Mouse (Mus musculus) intestine, postnatal 0 days (tissue): ENCODE measurements at regions not wholly inside any gene's neighbourhood (a gene's known extent, or its start where the extent isn't known, plus 50 kb on each side); places are given as distances from the start of the nearest gene placed in this dataset.

ENCODE experiments used
- ATAC-seq: fragments of 200-750 bp; cut with Nextera tagmentation; 2 replicates; pipeline ENCODE4 v1.8.0; 2017; ENCODE audit warnings: mild to moderate bottlenecking, moderate TSS enrichment, moderate library complexity
- H3K27ac ChIP-seq: fragments of 300-500 bp; sonication (generic); 2 replicates; pipeline ENCODE4 v1.5.1; 2014; ENCODE audit warnings: mild to moderate bottlenecking, low read depth, low read length, moderate library complexity
- H3K27me3 ChIP-seq: fragments of 300-500 bp; sonication (generic); replicated peaks from 2 replicates; pipeline ENCODE4 v1.6.1; 2014; ENCODE audit warnings: low read length, mixed read lengths; ENCODE audit not compliant: control insufficient read depth, insufficient read depth
- H3K36me3 ChIP-seq: fragments of 300-500 bp; sonication (generic); 2 replicates; pipeline ENCODE4 v1.6.1; 2014; ENCODE audit warnings: mild to moderate bottlenecking, moderate library complexity; ENCODE audit not compliant: control insufficient read depth, insufficient read depth
- H3K4me1 ChIP-seq: fragments of 300-500 bp; sonication (generic); replicated peaks from 2 replicates; pipeline ENCODE4 v1.6.1; 2014; ENCODE audit warnings: antibody characterized with exemption, low read length, mixed read lengths; ENCODE audit not compliant: control insufficient read depth, insufficient read depth
- H3K4me2 ChIP-seq: fragments of 300-500 bp; sonication (generic); replicated peaks from 2 replicates; pipeline ENCODE4 v1.6.1; 2014; ENCODE audit warnings: low read depth, mild to moderate bottlenecking, moderate library complexity
- H3K4me3 ChIP-seq: fragments of 300-500 bp; sonication (generic); 2 replicates; pipeline ENCODE4 v1.5.1; 2014; ENCODE audit warnings: low read depth, low read length
- H3K9ac ChIP-seq: fragments of 300-500 bp; sonication (generic); 2 replicates; pipeline ENCODE4 v1.6.1; 2014; ENCODE audit warnings: mild to moderate bottlenecking, low read depth, low read length
- H3K9me3 ChIP-seq: fragments of 300-500 bp; sonication (generic); 2 replicates; pipeline ENCODE4 v1.6.1; 2016; ENCODE audit warnings: mixed run types; ENCODE audit not compliant: control insufficient read depth
- CTCF ChIP-seq: sonication (generic); IDR thresholded peaks from 2 replicates; pipeline ENCODE4 v1.5.1; 2016; ENCODE audit warnings: low read depth, mild to moderate bottlenecking, control low read depth, antibody characterized with exemption, moderate library complexity
- WGBS: fragments of 180-500 bp; shearing (Covaris S2); extraction: QIAGEN DNeasy Blood & Tissue Kit; methylation state at CpG from one replicate; pipeline ENCODE4 v1.1.7; 2014; 5-methylcytosine and 5-hydroxymethylcytosine counted together

DNA sequence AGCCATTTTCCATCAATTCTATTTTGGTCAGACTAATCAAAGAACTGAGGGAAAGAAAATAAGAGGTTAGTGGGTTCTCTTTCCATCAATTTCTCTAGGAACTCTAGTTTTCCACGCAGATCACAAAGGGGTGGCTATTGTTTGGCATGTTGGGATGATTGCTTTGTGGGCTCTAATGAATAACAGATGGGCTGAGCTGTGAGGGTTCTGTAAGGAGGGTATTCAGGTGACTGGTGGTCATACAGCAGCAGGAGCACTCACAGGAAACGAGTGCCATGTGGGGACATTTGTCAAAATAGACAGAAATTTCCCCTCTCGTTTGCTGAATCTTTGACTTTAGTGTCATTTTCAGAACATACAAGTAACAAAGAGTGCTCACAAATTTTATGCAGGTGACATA, 134.9 kb upstream of the Brinp3 start:
- Histone ChIP-seq H3K4me3 (no peak overlapping the region), H3K27me3 (no peaks in the 10 kb centered on the region), H3K4me1 (no peaks in the 10 kb centered on the region), H3K9ac (no peak overlapping the region), H3K4me2 (no peak overlapping the region), H3K9me3 (no peaks in the 10 kb centered on the region), H3K36me3 (no peaks in the 10 kb centered on the region), H3K27ac (no peak overlapping the region)
- TF ChIP-seq CTCF: no peak
- 51% methylated on average over 3 of the region's 3 CpGs for WGBS
- ATAC-seq: no peak

DNA sequence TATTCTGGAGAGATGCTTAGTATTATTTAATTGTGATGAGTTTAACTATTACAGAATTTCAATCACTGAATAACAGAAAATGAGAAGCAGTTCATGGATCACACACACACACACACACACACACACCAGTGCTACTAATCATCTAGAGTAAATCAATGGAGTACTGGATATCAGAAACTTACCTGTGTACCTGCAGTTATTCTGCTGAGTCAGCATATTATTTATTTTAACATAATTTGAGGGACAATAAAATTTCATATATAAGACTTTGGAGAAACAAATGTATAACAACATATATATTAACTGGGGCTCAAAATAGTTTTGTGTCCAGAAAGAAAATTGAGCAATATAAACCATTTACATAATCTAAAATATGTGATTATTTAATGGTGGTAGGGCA, 134.4 kb upstream of the Brinp3 start:
- H3K4me3 ChIP-seq: no peak overlapping the region

GRCm38 (mm10) chr1:146363777-146364176, 130.8 kb upstream of the Brinp3 start:
- TF ChIP-seq CTCF: no peak
- Histone ChIP-seq H3K4me3 (no peak overlapping the region), H3K4me1 (no peaks in the 10 kb centered on the region), H3K4me2 (no peak overlapping the region), H3K9ac (no peak overlapping the region), H3K27me3 (no peaks in the 10 kb centered on the region), H3K27ac (no peak overlapping the region), H3K36me3 (no peaks in the 10 kb centered on the region), H3K9me3 (no peaks in the 10 kb centered on the region)
- ATAC-seq: no peak
- 80% methylated on average over 2 of the region's 2 CpGs for WGBS

More for the DNA sequence above, 134.4 kb upstream of the Brinp3 start:
- H3K9ac ChIP-seq: no peak overlapping the region
- no peak for ATAC-seq
- no peak for TF ChIP-seq CTCF
- no peak overlapping the region for H3K27ac ChIP-seq
- H3K36me3 ChIP-seq: no peaks in the 10 kb centered on the region
- no peaks in the 10 kb centered on the region for H3K27me3 ChIP-seq
- H3K4me1 ChIP-seq: no peaks in the 10 kb centered on the region
- H3K9me3 ChIP-seq: no peaks in the 10 kb centered on the region
- H3K4me2 ChIP-seq: no peak overlapping the region
